Mouse (Mus musculus) heart, embryonic 16.5 days (tissue): Measurements from ENCODE around the gene Hnrnpl. TPM values are rescaled to one million over a fixed set of nuclear protein-coding genes. Genes with fewer than 3 reads are reported as not detected.

Source experiments
- ATAC-seq: fragments of 200-750 bp; cut with Nextera tagmentation; replicated peaks from 2 replicates; pipeline ENCODE4 v1.8.0; 2017; ENCODE audit warnings: moderate number of reproducible peaks; ENCODE audit not compliant: insufficient read depth, low FRiP score; ENCODE audit errors: extremely low read depth
- H3K27ac ChIP-seq: fragments of 300-500 bp; sonication (generic); 2 replicates; pipeline ENCODE4 v1.5.1; 2014; ENCODE audit warnings: mild to moderate bottlenecking, low read length, control low read depth, moderate library complexity
- H3K27me3 ChIP-seq: fragments of 300-500 bp; sonication (generic); 2 replicates; pipeline ENCODE4 v1.6.1; 2014; ENCODE audit warnings: low read length, mixed read lengths; ENCODE audit not compliant: control insufficient read depth, insufficient read depth
- H3K36me3 ChIP-seq: fragments of 300-500 bp; sonication (generic); 2 replicates; pipeline ENCODE4 v1.6.1; 2014; ENCODE audit not compliant: control insufficient read depth, insufficient read depth
- H3K4me1 ChIP-seq: fragments of 300-500 bp; sonication (generic); 2 replicates; pipeline ENCODE4 v1.6.1; 2014; ENCODE audit warnings: low read length, mixed read lengths; ENCODE audit not compliant: control insufficient read depth, insufficient read depth
- H3K4me2 ChIP-seq: fragments of 300-500 bp; sonication (generic); 2 replicates; pipeline ENCODE4 v1.6.1; 2014; ENCODE audit warnings: low read depth, mild to moderate bottlenecking, control low read depth, low read length
- H3K4me3 ChIP-seq: fragments of 300-500 bp; sonication (generic); 2 replicates; pipeline ENCODE4 v1.5.1; 2014; ENCODE audit warnings: mild to moderate bottlenecking, control low read depth, low read length
- H3K9ac ChIP-seq: fragments of 300-500 bp; sonication (generic); 2 replicates; pipeline ENCODE4 v1.6.1; 2014; ENCODE audit warnings: low read length, control low read depth
- H3K9me3 ChIP-seq: fragments of 300-500 bp; sonication (generic); replicated peaks from 2 replicates; pipeline ENCODE4 v1.6.1; 2016; ENCODE audit warnings: low read length; ENCODE audit not compliant: control insufficient read depth
- WGBS: fragments of 180-500 bp; shearing (Covaris S2); extraction: QIAGEN DNeasy Blood & Tissue Kit; methylation state at CpG from one replicate; pipeline ENCODE4 v1.1.7; 2014; 5-methylcytosine and 5-hydroxymethylcytosine counted together
- polyA plus RNA-seq: library from polyadenylated mRNA; unstranded; fragments of >200 nt; fragmentation: Nextera tagmentation; extraction: Ambion mirVana; gene quantifications from 2 replicates; pipeline ENCODE4 v1.2.1, GENCODE M21; 2015

Hnrnpl gene
- polyA plus RNA-seq: 135 and 139 TPM in 2 replicates

- H3K4me3 ChIP-seq: peak within 1 kb of the TSS; percentile 89
- no peaks in the 10 kb centered on the region for H3K9me3 ChIP-seq
- H3K27ac ChIP-seq: peak within 1 kb of the TSS; percentile 100
- H3K9ac ChIP-seq: peak within 1 kb of the TSS; percentile 98
- H3K4me1 ChIP-seq: peaks cover 36% of the 10 kb centered on the region
- peaks cover 8% of the 10 kb centered on the region for H3K36me3 ChIP-seq
- WGBS: 2% methylated on average over 35 of the region's 35 CpGs
- H3K4me2 ChIP-seq: peak within 1 kb of the TSS; percentile 98
- H3K27me3 ChIP-seq: no peaks in the 10 kb centered on the region
- peak; percentile 19 for ATAC-seq
These were observed at the start of gene Hnrnpl for GRCm38 (mm10) chr7:28808221-28808941. Gene Hnrnpl, plus strand, starts transcription at chr7:28808541.

GRCm38 (mm10) chr7:28758623-28759022 lies 49.7 kb upstream of the Hnrnpl start:
- no peak for ATAC-seq
- H3K27me3 ChIP-seq: peaks cover 11% of the 10 kb centered on the region
- peaks cover 24% of the 10 kb centered on the region for H3K36me3 ChIP-seq
- H3K4me1 ChIP-seq: no peaks in the 10 kb centered on the region
- H3K27ac ChIP-seq: no peak overlapping the region
- no peak overlapping the region for H3K4me2 ChIP-seq
- no peaks in the 10 kb centered on the region for H3K9me3 ChIP-seq
- WGBS: 85% methylated on average over 13 of the region's 13 CpGs
- H3K9ac ChIP-seq: no peak overlapping the region
- H3K4me3 ChIP-seq: no peak overlapping the region

GRCm38 (mm10) chr7:28761907-28762306 lies 46.4 kb upstream of the Hnrnpl start:
- H3K4me3 ChIP-seq: no peak overlapping the region
- no peaks in the 10 kb centered on the region for H3K9me3 ChIP-seq
- 79% methylated on average over 9 of the region's 9 CpGs for WGBS
- no peak overlapping the region for H3K27ac ChIP-seq
- no peak overlapping the region for H3K4me2 ChIP-seq
- no peak overlapping the region for H3K9ac ChIP-seq
- H3K27me3 ChIP-seq: peaks cover 2% of the 10 kb centered on the region; the same call in 1 of the 2 replicates
- H3K36me3 ChIP-seq: peaks cover 24% of the 10 kb centered on the region
- H3K4me1 ChIP-seq: peaks cover 9% of the 10 kb centered on the region
- ATAC-seq: no peak

- no peak overlapping the region for H3K9ac ChIP-seq
- peaks cover 15% of the 10 kb centered on the region for H3K4me1 ChIP-seq
- 81% methylated on average over 6 of the region's 6 CpGs for WGBS
- no peaks in the 10 kb centered on the region for H3K9me3 ChIP-seq
- H3K36me3 ChIP-seq: peaks cover 16% of the 10 kb centered on the region
- no peak overlapping the region for H3K27ac ChIP-seq
- no peak for ATAC-seq
- no peaks in the 10 kb centered on the region for H3K27me3 ChIP-seq
- peak overlapping the region; percentile 90 for H3K4me3 ChIP-seq
- H3K4me2 ChIP-seq: peak overlapping the region; percentile 89
These were observed 43.1 kb upstream of the Hnrnpl start for GRCm38 (mm10) chr7:28765211-28765610.

GRCm38 (mm10) chr7:28766173-28766879 lies 42.0 kb upstream of the Hnrnpl start, which contains the start of gene Sirt2:
Gene Sirt2, plus strand, starts transcription at chr7:28766735.
- Histone ChIP-seq H3K9me3 (no peaks in the 10 kb centered on the region), H3K9ac (peak within 1 kb of the TSS; percentile 87), H3K4me1 (peaks cover 15% of the 10 kb centered on the region), H3K36me3 (peaks cover 8% of the 10 kb centered on the region), H3K27me3 (no peaks in the 10 kb centered on the region), H3K4me3 (peak within 1 kb of the TSS; percentile 90), H3K27ac (peak within 1 kb of the TSS; percentile 25; the same call in 1 of the 2 replicates), H3K4me2 (peak within 1 kb of the TSS; percentile 89)
- WGBS: under 1% methylated on average over 45 of the region's 45 CpGs
- peak; percentile 98 for ATAC-seq

- WGBS: 5% methylated on average over 14 of the region's 14 CpGs
- Histone ChIP-seq H3K27me3 (no peaks in the 10 kb centered on the region), H3K4me2 (peak overlapping the region; percentile 66), H3K4me1 (peaks cover 15% of the 10 kb centered on the region), H3K4me3 (peak overlapping the region; percentile 90), H3K9ac (peak overlapping the region; percentile 87), H3K36me3 (peaks cover 4% of the 10 kb centered on the region; the same call in 1 of the 2 replicates), H3K27ac (0 out of 2 replicates have a peak overlapping the region, but pooled peaks have one; percentile 25), H3K9me3 (no peaks in the 10 kb centered on the region)
- no peak for ATAC-seq
These were observed 41.4 kb upstream of the Hnrnpl start for GRCm38 (mm10) chr7:28766910-28767309.

- Histone ChIP-seq H3K36me3 (0 out of 2 replicates have a peak, but pooled peaks cover 4% of the 10 kb centered on the region), H3K9me3 (no peaks in the 10 kb centered on the region)
These were observed 40.8 kb upstream of the Hnrnpl start, which contains the start of gene Nfkbib for GRCm38 (mm10) chr7:28767462-28767965. Gene Nfkbib, minus strand, starts transcription at chr7:28767512.

GRCm38 (mm10) chr7:28769414-28769958 lies 38.9 kb upstream of the Hnrnpl start:
- H3K4me1 ChIP-seq: peaks cover 15% of the 10 kb centered on the region
- no peak for ATAC-seq
- no peak overlapping the region for H3K4me2 ChIP-seq
- no peak overlapping the region for H3K9ac ChIP-seq
- H3K9me3 ChIP-seq: no peaks in the 10 kb centered on the region
- no peaks in the 10 kb centered on the region for H3K27me3 ChIP-seq
- no peaks in the 10 kb centered on the region for H3K36me3 ChIP-seq
- H3K27ac ChIP-seq: no peak overlapping the region
- 87% methylated on average over 9 of the region's 9 CpGs for WGBS
- no peak overlapping the region for H3K4me3 ChIP-seq

More at GRCm38 (mm10) chr7:28767462-28767965, 40.8 kb upstream of the Hnrnpl start, which contains the start of gene Nfkbib:
- no peak for ATAC-seq
- Histone ChIP-seq H3K4me2 (peak within 1 kb of the TSS; percentile 89), H3K27me3 (no peaks in the 10 kb centered on the region), H3K4me1 (peaks cover 15% of the 10 kb centered on the region), H3K9ac (peak within 1 kb of the TSS; percentile 87), H3K4me3 (peak within 1 kb of the TSS; percentile 90), H3K27ac (peak within 1 kb of the TSS; percentile 25; the same call in 1 of the 2 replicates)
- WGBS: 67% methylated on average over 7 of the region's 7 CpGs
